Mouse (Mus musculus) megakaryocyte progenitor cell, adult 5-6 weeks (primary cell): ENCODE measurements around the gene Tnfaip8l1. TPM values are rescaled to one million over a fixed set of nuclear protein-coding genes. Genes with fewer than 3 reads are reported as not detected.

Source experiments
- ATAC-seq: replicated peaks from 2 replicates; pipeline ENCODE4 v1.8.0; 2016; ENCODE audit warnings: mild to moderate bottlenecking, moderate TSS enrichment, inconsistent platforms; ENCODE audit not compliant: poor library complexity
- total RNA-seq, 2 experiments: library from RNA; stranded (forward) in 1 of 2; stranded (reverse) in 1 of 2; fragments of 157-497, 149-512 nt in 1 of 2; fragments of 200-1000 nt in 1 of 2; gene quantifications; 2 replicates each; pipeline versions ENCODE4 v1.2.3 to v1.2.4; 2015 to 2017

The Tnfaip8l1 gene
- total RNA-seq, 2 experiments from 2014 or later: 2.2 to 2.8 TPM

DNA sequence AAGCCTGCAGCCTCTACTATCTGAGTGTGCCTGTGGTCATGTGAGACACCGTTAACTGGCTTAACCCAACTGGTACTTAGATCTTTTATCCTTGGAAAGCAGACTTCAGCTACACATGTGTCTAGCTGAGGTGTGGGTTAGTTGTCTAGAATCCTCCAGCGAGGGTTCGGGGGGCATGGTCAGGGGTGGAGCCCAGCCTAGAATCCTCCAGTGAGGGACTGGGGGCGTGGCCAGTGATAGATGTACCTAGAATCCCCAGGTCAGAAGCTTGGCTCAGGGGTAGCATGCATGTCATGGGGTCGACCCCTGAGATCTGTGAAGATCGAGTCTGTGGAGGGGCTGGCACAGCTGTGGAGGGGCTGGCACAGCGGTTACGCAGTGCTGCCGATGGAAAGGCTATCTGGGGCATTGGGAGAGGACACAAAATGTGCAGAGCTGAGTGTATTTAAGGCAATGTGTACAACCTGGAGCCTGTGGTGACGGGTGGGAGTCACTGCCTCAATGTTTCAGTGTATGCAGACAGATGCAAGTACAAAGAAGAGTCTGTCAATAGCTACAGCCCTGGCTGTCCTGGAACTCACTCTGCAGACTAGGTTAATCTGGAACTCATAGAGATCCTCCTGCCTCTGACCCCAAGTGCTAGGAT lies 11.2 kb downstream of the Tnfaip8l1 start:
- peak; percentile 35; the same call in 1 of the 2 replicates for ATAC-seq

- no peak for ATAC-seq
These were observed 13.1 kb downstream of the Tnfaip8l1 start for GRCm38 (mm10) chr17:56175416-56175815.

DNA sequence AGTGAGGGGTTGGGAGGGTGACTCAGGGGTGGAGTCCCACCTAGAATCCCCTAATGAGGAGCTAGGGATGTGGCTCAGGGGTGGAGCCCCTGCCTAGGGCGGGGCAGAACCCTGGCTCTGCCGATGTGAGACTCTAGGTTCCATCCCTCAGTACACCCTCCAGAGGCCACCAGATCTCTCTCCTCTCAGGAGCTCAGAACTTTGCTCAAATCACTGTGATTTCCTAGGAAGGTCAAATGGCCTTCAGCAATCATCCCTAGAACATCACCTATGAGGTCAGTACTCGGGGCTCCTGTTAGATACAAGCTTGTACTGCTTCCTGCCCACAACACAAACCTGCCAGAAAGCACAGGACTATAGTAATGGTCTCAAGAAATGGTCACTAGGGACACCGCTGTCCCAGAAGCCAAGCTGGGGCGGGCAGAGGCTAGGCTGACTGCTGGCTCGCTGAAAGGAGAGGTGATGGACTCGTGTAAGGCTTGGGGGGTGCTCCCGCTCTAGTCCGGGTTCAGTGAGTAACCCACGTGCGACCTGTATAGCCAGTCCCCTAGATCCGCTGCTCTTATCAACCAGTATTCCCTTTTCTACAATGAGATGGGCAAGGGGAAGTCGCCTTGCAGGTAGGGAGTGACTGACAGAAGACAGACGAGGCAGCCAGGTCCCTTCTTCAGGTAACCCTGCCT lies 20.8 kb downstream of the Tnfaip8l1 start:
- ATAC-seq: peak; percentile 43

- ATAC-seq: peak; percentile 95
These were observed 21.4 kb downstream of the Tnfaip8l1 start, which contains the start of gene Mydgf for GRCm38 (mm10) chr17:56183658-56184103. Gene Mydgf, minus strand, starts transcription at chr17:56183920.

- no peak for ATAC-seq
These were observed 23.2 kb downstream of the Tnfaip8l1 start for GRCm38 (mm10) chr17:56185281-56186141.

DNA sequence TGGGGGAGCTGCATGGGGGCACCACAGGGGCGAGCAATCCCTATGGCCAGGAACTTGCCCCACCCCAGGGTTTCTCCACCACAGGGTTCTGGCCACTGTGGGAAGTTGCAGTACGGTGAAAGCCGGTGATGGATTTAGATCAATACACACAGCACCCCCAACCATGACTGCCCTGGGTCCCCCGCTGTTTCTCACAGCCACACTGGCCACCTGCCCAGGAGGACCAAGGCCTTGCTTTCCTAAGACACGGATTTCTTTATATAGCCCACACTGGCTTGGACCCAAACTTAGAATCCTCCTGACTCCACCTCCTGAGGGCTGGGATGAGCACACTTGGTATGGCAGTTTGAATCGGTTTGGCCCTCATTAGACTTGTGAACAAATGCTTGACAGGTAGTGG lies 29.0 kb downstream of the Tnfaip8l1 start:
- no peak for ATAC-seq

DNA sequence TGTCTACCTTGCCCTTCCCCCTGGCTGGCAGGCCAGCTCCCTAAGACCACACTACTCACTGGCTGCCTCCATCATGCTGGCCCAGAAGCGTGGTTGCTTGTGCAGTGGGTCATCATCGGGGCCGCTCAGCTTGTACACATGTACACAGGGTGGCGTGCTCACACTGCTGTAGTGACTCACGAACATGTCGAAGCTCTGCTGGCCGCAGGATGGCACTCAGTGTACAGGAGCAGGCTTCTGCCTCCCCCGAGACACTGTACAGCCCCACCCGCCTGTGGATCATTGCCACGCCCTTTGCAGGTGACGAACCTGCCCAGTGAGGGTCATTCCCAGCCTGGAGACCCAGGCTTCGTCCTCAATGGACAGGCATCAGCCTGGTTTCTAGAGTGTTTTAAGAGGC lies 32.1 kb downstream of the Tnfaip8l1 start:
- ATAC-seq: no peak

DNA sequence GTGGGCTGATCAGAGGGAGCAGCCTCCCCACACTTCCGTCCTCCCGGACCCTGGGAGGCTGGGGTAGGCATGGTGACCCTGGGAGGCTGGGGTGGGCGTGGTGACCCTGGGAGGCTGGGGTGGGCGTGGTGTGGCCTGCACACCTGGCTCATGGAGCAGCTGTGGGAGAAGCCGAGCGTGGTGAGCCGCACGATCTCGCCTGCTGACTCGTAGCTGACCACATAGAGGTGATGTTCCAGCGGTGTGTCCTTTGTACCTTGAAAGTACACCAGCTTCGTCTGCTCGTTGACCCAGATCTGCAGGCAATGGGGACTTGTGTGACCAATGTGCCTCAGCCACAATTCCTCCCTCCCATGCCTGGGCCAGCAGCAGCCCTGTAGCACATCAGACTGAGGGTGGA lies 32.5 kb downstream of the Tnfaip8l1 start:
- no peak for ATAC-seq

DNA sequence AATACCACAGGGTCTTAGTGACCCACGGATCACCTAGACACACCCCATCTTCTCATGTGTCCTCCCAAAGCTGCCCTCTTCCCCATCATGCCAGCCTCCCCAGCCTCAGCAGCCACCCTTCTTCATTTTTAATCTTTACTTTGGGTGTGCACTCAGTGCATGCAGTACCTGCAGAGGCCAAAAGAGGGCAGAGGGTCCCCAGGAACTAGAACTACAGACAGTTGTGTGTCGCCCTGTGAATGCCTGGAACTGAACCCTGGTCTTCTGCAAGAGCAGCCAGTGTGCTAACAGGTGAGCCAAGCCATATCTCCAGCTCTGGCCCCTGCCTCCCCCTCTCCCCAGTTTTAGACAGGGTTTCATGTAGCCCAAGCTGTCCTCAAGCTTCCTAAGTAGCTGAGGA lies 34.6 kb downstream of the Tnfaip8l1 start:
- ATAC-seq: peak; percentile 80

- ATAC-seq: peak; percentile 48
These were observed 38.3 kb downstream of the Tnfaip8l1 start for GRCm38 (mm10) chr17:56200586-56200985.

GRCm38 (mm10) chr17:56201642-56202041 lies 39.4 kb downstream of the Tnfaip8l1 start:
- no peak for ATAC-seq

GRCm38 (mm10) chr17:56202476-56202875 lies 40.2 kb downstream of the Tnfaip8l1 start:
- no peak for ATAC-seq

DNA sequence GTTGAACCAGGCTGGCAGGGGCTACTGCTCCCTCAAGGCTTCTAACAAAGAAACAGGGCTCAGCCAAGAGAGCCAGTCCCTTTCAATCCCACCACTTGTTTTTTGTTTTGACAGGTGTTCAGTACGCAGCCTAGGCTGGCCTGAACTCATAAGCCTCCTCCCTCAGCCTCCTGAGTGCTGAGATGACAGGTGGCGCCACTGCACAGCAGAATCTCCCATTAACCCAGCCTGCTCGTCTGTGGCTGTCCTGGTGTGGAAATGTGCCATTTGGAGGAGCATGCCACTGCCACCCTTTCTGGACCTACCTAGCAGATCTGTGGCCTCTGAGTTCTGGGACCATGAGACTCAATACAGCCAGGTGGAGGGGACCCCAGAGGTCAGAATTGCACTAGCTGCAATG lies 41.5 kb downstream of the Tnfaip8l1 start:
- peak; percentile 32; the same call in 1 of the 2 replicates for ATAC-seq

GRCm38 (mm10) chr17:56206276-56206884 lies 44.1 kb downstream of the Tnfaip8l1 start:
- ATAC-seq: no peak

- no peak for ATAC-seq
These were observed 44.9 kb downstream of the Tnfaip8l1 start for GRCm38 (mm10) chr17:56206986-56207674.

DNA sequence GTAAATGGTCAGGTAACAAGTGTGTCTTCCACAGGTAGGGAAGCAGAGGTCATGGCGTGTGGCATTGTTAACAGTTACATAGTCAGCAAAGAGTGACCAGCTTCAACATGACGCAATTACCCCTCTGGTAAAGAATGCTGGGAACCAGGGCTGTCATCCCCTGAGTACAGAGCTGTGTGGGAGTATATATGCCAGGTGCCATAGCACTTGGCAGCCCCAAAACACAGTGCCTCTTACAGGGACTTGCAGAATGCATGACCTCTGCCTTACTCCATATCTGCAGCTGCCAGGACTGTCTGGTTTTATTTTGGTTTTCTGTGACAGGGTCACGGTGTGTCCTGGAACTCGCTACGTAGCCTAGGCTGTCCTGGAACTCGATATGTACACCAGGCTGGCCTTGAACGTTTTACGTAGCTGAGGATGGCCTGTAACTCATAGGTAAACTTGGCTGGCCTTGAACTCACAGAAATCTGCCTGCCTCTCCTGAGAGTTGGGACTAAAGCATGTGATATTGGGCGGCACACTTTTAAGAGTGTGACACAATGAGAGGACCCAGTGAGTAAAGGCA lies 45.8 kb downstream of the Tnfaip8l1 start:
- ATAC-seq: no peak

DNA sequence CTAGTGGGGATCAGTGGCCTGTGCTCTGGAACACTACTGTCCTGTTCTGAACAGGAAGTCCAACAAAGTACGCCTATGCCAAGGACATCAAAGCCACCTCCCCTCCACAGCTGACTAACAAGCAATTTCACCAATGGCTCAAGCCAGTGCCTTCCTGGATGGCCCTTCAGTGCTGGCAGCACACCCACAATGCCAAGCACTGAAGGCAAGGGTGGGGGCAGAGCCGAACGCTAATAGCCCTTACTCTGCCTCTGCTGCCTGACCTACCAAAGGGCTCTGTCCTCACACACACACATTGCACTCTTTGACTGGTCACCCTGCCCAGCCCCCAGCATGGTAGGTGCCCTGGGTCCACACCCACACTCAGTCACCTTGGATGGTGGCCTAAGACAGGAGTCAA lies 46.5 kb downstream of the Tnfaip8l1 start:
- ATAC-seq: no peak

- ATAC-seq: no peak
These were observed 48.8 kb downstream of the Tnfaip8l1 start for GRCm38 (mm10) chr17:56211090-56211489.

DNA sequence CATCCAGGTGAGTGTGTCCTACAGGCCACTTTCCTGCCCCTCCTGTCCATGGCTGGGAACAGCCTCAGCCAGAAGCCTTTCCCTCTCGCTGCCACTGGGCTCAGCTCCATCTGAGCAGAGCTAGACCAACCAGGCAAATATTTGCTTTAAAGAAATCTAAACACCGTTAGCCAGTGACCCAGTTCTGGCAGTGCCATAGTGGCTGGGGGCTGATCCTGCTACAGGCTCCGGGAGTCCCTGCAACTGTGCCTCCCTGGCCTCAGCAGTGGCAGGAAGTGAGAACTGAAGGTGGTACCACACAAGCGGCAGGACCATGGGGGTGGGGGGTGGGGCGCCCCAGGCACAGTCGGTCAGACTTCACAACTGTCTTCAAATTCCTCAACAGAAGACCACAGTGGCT lies 50.4 kb downstream of the Tnfaip8l1 start:
- peak; percentile 54 for ATAC-seq

DNA sequence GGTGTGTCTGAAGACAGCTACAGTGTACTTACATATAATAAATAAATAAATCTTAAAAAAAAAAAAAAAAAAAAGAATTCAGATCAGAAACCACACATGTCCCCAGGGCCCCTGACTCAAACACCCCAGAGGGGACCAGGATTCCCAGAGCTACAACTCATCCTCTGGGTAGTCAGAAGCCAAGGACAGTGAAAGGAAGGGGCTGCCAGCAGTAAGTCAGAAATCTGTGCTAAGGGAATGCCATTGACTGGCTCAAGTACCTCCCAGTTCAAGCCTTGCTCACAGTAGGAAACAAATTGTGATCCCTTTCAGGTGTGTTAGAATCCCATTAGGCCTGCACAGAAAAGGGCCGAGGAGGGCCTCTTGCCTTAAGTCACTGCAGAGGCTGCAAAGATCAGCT lies 52.0 kb downstream of the Tnfaip8l1 start:
- ATAC-seq: no peak
